Mouse (Mus musculus) MEL (cell line): ENCODE data around the gene Cacna1h.

Experiments used
- CTCF ChIP-seq, 3 experiments: IDR thresholded peaks in 2 of 3; conservative IDR thresholded peaks in 1 of 3; 2 replicates each; pipeline ENCODE4 v1.5.1; 2011 to 2012; ENCODE audit warnings: low read length in 3 of 3, low read depth in 2 of 3, mild to moderate bottlenecking in 2 of 3, improper control_type of control experiment in 1 of 3, inconsistent platforms in 1 of 3, mixed read lengths in 1 of 3, moderate library complexity in 1 of 3; ENCODE audit not compliant: control insufficient read depth in 1 of 3, insufficient read depth in 1 of 3, poor library complexity in 1 of 3, severe bottlenecking in 1 of 3
- EP300 ChIP-seq, 2 experiments: IDR thresholded peaks; 2 replicates each; pipeline ENCODE4 v1.6.1; 2011; ENCODE audit warnings: improper control_type of control experiment in 2 of 2, low read length in 2 of 2, low read depth in 1 of 2, mild to moderate bottlenecking in 1 of 2
- GATA1 ChIP-seq: IDR thresholded peaks from 2 replicates; pipeline ENCODE4 v1.6.1; 2011; ENCODE audit warnings: low read depth, low read length, improper control_type of control experiment
- POLR2A ChIP-seq, 2 experiments: IDR thresholded peaks; 2 replicates each; pipeline ENCODE4 v1.6.1; 2011 to 2012; ENCODE audit warnings: low read length in 2 of 2, mild to moderate bottlenecking in 2 of 2, control low read depth in 1 of 2, improper control_type of control experiment in 1 of 2, low read depth in 1 of 2, moderate library complexity in 1 of 2; ENCODE audit not compliant: control insufficient read depth in 1 of 2, insufficient read depth in 1 of 2, poor library complexity in 1 of 2
- POLR2AphosphoS2 ChIP-seq: IDR thresholded peaks from 2 replicates; pipeline ENCODE4 v1.6.1; 2011; ENCODE audit warnings: low read length, improper control_type of control experiment
- RCOR1 ChIP-seq: IDR thresholded peaks from 2 replicates; pipeline ENCODE4 v1.6.1; 2012; ENCODE audit warnings: low read depth, mild to moderate bottlenecking, inconsistent platforms, low read length, improper control_type of control experiment
- ZNF384 ChIP-seq: IDR thresholded peaks from 2 replicates; pipeline ENCODE4 v1.6.1; 2012; ENCODE audit warnings: low read depth, mild to moderate bottlenecking, inconsistent platforms, low read length, improper control_type of control experiment

GRCm38 (mm10) chr17:25404190-25404589, 29.4 kb downstream of the Cacna1h start:
- TF ChIP-seq POLR2AphosphoS2, result no peak
- no peak for TF ChIP-seq POLR2A (IDR thresholded peaks at IDR 0.05; ENCODE audit: control insufficient read depth in 1 of 2, insufficient read depth in 1 of 2, low read depth in 1 of 2, low read length in 2 of 2, poor library complexity in 1 of 2)
- no peak for TF ChIP-seq CTCF (IDR thresholded peaks at IDR 0.05 in 2 of 3, conservative IDR thresholded peaks at IDR 0.05 in 1 of 3; ENCODE audit: control insufficient read depth in 1 of 3, insufficient read depth in 1 of 3, low read depth in 2 of 3, low read length in 3 of 3, poor library complexity in 1 of 3, severe bottlenecking in 1 of 3)
- TF ChIP-seq EP300 (IDR thresholded peaks at IDR 0.05; ENCODE audit: low read depth in 1 of 2, low read length in 2 of 2), result no peak
- no peak for TF ChIP-seq ZNF384
- TF ChIP-seq RCOR1, result no peak
- no peak for TF ChIP-seq GATA1
